Mouse (Mus musculus): ENCODE data around the gene Rnd2.

DNA sequence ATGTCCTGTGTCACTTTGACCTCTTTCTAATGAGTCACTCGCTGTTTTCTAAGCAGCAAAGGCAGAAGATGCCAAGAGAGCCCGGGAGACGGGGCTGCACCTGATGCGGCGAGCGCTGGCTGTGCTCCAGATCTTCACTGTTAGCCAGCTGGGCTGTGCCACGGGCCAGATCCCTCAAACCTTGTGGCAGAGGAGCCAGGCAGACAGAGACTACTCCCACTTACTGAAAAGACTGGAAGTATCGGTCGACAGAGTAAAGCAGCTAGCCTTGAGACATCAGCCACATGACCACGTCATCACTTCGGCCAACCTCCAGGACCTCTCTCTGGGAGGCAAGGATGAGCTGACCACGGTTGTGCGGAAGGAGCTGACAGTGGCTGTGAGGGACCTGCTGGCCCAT is 31.4 kb upstream of the Rnd2 start:
- TF ChIP-seq GATA1 (IDR thresholded peaks at IDR 0.05; ENCODE audit: borderline replicate concordance, low read length) (no peak), CTCF (IDR thresholded peaks at IDR 0.05; ENCODE audit: low read depth, low read length) (no peak)
